Mouse (Mus musculus): Measurements from ENCODE around the gene Creb3l1. TPM values are rescaled to one million over a fixed set of nuclear protein-coding genes. Genes with fewer than 3 reads are reported as not detected.

The Creb3l1 gene
- polyA plus RNA-seq, 1 experiment from 2014 or later, result 7.4 TPM

GRCm38 (mm10) chr2:92023362-92024273 lies 684 bp downstream of the Creb3l1 start:
- H3K79me2 ChIP-seq (ENCODE audit: inconsistent target), result no peaks in the 10 kb centered on the region
- H3K27ac ChIP-seq, result no peak overlapping the region
- 7% methylated on average over 46 of the region's 56 CpGs for WGBS (ENCODE audit: missing documents)
- H3K4me3 ChIP-seq (ENCODE audit: inconsistent target), result no peak overlapping the region
- no peaks in the 10 kb centered on the region for H3K36me3 ChIP-seq (ENCODE audit: inconsistent target)

- no peaks in the 10 kb centered on the region for H3K79me2 ChIP-seq (ENCODE audit: inconsistent target)
- H3K36me3 ChIP-seq (ENCODE audit: inconsistent target), result no peaks in the 10 kb centered on the region
- WGBS (ENCODE audit: missing documents), result 85% methylated on average over 4 of the region's 4 CpGs
- H3K27ac ChIP-seq, result no peak overlapping the region
- no peak overlapping the region for H3K4me3 ChIP-seq (ENCODE audit: inconsistent target)
Observed at GRCm38 (mm10) chr2:92020676-92021265, 3.5 kb downstream of the Creb3l1 start.

- 88% methylated on average over 1 of the region's 1 CpGs for WGBS (ENCODE audit: missing documents)
- no peaks in the 10 kb centered on the region for H3K36me3 ChIP-seq (ENCODE audit: inconsistent target)
Observed at GRCm38 (mm10) chr2:92017440-92017839, 6.9 kb downstream of the Creb3l1 start.

DNA sequence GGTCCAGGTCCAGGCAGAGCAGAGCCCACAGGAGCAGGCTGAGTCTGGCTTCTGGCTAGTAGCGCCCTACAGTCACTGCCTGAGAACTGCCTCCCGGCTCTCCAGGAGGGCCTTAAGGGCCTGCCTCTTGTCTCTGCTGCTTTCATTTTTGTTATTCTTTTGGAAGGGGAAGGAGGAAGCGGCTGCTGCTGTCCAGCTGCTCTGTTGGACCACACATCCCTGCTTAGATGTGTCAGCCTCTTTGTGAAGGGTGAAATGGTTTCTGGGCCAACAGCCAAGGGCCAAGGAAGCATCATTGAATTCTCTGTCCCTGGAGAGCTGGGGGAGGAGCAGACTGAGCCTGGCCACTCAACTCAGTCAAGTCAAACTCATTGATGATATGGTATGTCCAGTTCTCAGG lies 7.3 kb downstream of the Creb3l1 start:
- no peak overlapping the region for H3K27ac ChIP-seq
- WGBS (ENCODE audit: missing documents), result 40% methylated on average over 3 of the region's 3 CpGs
- no peaks in the 10 kb centered on the region for H3K36me3 ChIP-seq (ENCODE audit: inconsistent target)
- no peaks in the 10 kb centered on the region for H3K79me2 ChIP-seq (ENCODE audit: inconsistent target)
- H3K4me3 ChIP-seq (ENCODE audit: inconsistent target), result no peak overlapping the region

More at GRCm38 (mm10) chr2:92017440-92017839, 6.9 kb downstream of the Creb3l1 start:
- no peaks in the 10 kb centered on the region for H3K79me2 ChIP-seq (ENCODE audit: inconsistent target)
- H3K27ac ChIP-seq, result no peak overlapping the region
- H3K4me3 ChIP-seq (ENCODE audit: inconsistent target), result no peak overlapping the region

DNA sequence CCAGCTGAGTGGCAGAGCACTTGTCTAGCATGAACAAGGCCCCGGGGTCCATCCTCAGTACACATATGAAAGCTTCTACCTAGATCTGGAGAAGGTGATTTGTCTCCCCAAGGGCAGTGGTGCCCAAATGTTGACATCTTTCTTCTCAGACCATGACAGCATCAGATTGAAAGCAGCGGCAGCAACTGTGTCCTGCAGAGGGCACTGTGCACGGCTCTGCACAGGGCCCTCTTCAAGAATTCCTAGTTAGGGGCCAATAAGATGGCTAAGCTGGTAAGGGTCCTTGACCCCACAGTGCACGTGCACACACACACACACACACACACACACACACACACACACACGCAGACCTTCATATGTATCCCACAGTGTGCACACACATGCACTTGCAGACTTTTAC lies 9.4 kb downstream of the Creb3l1 start:
- H3K27ac ChIP-seq, result no peak overlapping the region
- WGBS (ENCODE audit: missing documents), result 100% methylated on average over 4 of the region's 5 CpGs
- no peaks in the 10 kb centered on the region for H3K79me2 ChIP-seq (ENCODE audit: inconsistent target)
- no peaks in the 10 kb centered on the region for H3K36me3 ChIP-seq (ENCODE audit: inconsistent target)
- H3K4me3 ChIP-seq (ENCODE audit: inconsistent target), result no peak overlapping the region

DNA sequence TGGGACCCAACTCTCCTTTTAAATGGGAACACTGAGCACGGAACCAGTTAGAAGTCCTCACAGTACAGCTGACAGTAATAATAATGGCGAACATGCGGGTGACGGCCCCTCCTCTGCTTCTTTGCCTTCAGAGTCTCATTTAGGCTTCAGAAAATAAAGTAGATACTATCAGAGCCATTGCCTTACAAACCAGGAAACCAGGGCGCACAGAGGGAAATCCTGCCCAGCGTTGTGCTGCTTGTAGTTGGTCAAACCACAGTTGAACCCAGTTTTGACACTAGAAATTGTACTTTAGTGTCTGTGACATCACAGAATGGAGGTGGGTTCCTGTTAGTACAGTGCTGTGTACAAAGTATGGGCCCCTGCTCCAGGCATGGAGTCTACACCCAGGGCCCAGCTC lies 10.1 kb downstream of the Creb3l1 start:
- Histone ChIP-seq H3K4me3 (ENCODE audit: inconsistent target) (no peak overlapping the region), H3K27ac (no peak overlapping the region), H3K79me2 (ENCODE audit: inconsistent target) (no peaks in the 10 kb centered on the region), H3K36me3 (ENCODE audit: inconsistent target) (no peaks in the 10 kb centered on the region)
- WGBS (ENCODE audit: missing documents), result 50% methylated on average over 6 of the region's 6 CpGs

GRCm38 (mm10) chr2:92012768-92013445 lies 11.4 kb downstream of the Creb3l1 start:
- Histone ChIP-seq H3K27ac (no peak overlapping the region), H3K4me3 (ENCODE audit: inconsistent target) (no peak overlapping the region), H3K79me2 (ENCODE audit: inconsistent target) (no peaks in the 10 kb centered on the region), H3K36me3 (ENCODE audit: inconsistent target) (no peaks in the 10 kb centered on the region)
- WGBS (ENCODE audit: missing documents), result 87% methylated on average over 8 of the region's 8 CpGs

GRCm38 (mm10) chr2:92011424-92012353 lies 12.6 kb downstream of the Creb3l1 start:
- no peak overlapping the region for H3K27ac ChIP-seq
- 93% methylated on average over 12 of the region's 12 CpGs for WGBS (ENCODE audit: missing documents)

GRCm38 (mm10) chr2:92008623-92009404 lies 15.5 kb downstream of the Creb3l1 start:
- 16% methylated on average over 20 of the region's 20 CpGs for WGBS (ENCODE audit: missing documents)
- H3K27ac ChIP-seq, result peak overlapping the region; percentile 41
- H3K4me3 ChIP-seq (ENCODE audit: inconsistent target), result peak overlapping the region; percentile 57
- H3K79me2 ChIP-seq (ENCODE audit: inconsistent target), result no peaks in the 10 kb centered on the region
- H3K36me3 ChIP-seq (ENCODE audit: inconsistent target), result no peaks in the 10 kb centered on the region

More at GRCm38 (mm10) chr2:92011424-92012353, 12.6 kb downstream of the Creb3l1 start:
- Histone ChIP-seq H3K4me3 (ENCODE audit: inconsistent target) (no peak overlapping the region), H3K36me3 (ENCODE audit: inconsistent target) (no peaks in the 10 kb centered on the region), H3K79me2 (ENCODE audit: inconsistent target) (no peaks in the 10 kb centered on the region)

DNA sequence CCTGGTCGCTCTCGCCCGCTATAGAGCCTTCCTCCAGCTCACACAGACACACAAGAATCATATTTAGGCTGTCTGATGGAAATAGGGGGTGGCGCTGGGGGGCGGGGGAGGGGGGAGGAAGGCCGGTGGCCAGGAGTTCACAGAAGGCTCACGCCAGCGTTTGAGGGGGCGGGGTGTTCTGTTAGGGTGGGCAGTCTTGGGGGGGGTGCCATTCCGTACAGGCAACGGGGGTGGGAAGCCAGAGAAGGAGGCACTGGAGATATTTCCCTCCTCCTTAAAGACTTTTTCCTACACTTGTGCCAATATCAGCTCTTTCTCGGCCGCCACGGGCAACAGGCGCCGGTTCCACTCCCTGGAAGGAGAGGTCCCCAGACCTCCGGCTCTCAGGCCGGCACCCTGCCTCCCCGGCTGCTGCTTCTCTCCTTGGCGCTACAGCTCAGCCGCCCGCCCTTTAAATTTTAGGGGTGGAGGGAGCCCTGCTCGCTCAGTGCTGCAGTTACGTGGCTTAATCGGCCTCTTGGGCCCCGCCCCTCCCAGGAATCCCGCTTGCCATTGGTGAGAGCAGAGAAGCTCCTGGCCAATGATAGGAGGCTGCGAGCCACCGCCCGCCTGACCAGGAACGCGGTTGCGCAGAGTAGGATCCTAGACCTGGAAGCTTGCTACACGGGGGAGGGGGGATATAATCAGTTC lies 16.2 kb downstream of the Creb3l1 start:
- under 1% methylated on average over 33 of the region's 34 CpGs for WGBS (ENCODE audit: missing documents)
- no peaks in the 10 kb centered on the region for H3K79me2 ChIP-seq (ENCODE audit: inconsistent target)
- no peaks in the 10 kb centered on the region for H3K36me3 ChIP-seq (ENCODE audit: inconsistent target)
- peak overlapping the region; percentile 57 for H3K4me3 ChIP-seq (ENCODE audit: inconsistent target)
- peak overlapping the region; percentile 41; the same call in 1 of the 2 replicates for H3K27ac ChIP-seq

DNA sequence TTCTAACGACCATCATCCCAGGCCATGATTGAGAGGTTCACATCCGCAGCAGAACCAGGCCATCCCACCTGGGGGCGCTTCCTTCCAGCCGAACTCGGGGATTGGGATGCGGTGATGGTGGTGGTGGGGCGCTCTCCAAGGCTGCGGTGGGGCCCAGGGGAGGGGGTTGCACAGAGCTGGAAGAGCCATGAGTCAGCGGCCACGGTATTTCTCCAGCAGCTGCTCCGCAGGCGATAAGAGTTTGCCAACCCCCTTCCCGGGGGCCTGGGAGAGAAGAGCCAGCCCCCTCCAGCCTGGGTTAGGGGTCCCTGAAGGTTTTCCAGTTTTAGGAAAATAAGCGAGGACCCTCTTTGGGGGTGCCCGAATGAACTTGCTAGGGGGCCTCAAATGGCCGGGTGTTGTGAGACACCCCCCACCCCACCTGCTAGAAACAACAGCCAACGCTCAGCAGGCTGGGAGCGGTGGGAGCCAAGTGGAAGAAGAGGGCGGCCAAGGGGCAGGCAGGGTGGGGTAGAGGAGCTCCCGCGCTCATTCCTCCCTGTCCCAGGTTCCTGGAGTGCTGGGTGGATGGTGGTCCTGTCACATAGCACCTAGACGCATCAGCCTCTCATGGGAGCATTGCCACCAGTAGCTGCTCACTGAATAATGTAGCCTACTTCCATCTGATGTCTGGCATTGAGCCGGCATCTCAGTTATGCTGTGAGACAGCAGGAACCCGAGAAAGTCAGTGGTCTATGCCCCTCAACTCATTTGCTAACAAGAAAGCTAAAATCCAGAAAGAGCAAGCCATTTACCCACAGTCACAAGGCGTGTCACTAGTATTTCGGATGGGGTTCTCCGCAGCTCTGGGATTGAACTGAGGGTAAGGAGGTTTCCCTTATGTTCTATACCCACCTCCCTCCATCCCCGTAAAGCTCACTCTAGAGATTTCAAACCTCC lies 17.1 kb downstream of the Creb3l1 start:
- 17% methylated on average over 27 of the region's 28 CpGs for WGBS (ENCODE audit: missing documents)
- Histone ChIP-seq H3K4me3 (ENCODE audit: inconsistent target) (peak overlapping the region; percentile 57; the same call in 1 of the 2 replicates), H3K27ac (no peak overlapping the region), H3K79me2 (ENCODE audit: inconsistent target) (no peaks in the 10 kb centered on the region), H3K36me3 (ENCODE audit: inconsistent target) (no peaks in the 10 kb centered on the region)

DNA sequence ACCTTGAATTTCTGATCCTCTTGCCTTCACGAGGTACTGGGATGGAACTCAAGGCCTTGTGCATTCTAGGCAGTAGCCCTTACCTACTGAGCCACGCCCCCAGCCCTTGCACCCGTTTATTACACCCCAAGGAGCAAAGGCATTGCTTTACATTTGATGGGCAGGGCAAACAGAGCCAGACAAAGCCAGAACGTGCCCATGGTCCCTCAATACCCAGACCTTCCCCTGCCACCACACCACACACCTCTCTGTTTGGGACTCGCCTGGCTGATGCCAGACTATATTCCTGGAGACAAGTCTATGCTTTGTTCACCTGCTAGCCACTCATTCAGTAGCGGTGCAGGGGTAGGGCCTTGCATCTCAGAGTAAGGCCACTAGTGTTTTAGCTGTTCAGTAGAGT lies 17.8 kb downstream of the Creb3l1 start:
- 82% methylated on average over 6 of the region's 6 CpGs for WGBS (ENCODE audit: missing documents)
- no peak overlapping the region for H3K27ac ChIP-seq
- H3K36me3 ChIP-seq (ENCODE audit: inconsistent target), result no peaks in the 10 kb centered on the region
- H3K79me2 ChIP-seq (ENCODE audit: inconsistent target), result no peaks in the 10 kb centered on the region
- H3K4me3 ChIP-seq (ENCODE audit: inconsistent target), result no peak overlapping the region

Measured in macrophage (primary cell).